Mouse (Mus musculus) midbrain, embryonic 13.5 days (tissue): Measurements from ENCODE around the gene Dlgap4. TPM values are rescaled to one million over a fixed set of nuclear protein-coding genes. Genes with fewer than 3 reads are reported as not detected.

Source experiments
- ATAC-seq: fragments of 200-750 bp; cut with Nextera tagmentation; 2 replicates; pipeline ENCODE4 v1.8.0; 2017; ENCODE audit warnings: mild to moderate bottlenecking, moderate TSS enrichment, moderate library complexity
- H3K27ac ChIP-seq: fragments of 300-500 bp; sonication (generic); 2 replicates; pipeline ENCODE4 v1.5.1; 2015; ENCODE audit warnings: inconsistent platforms, mild to moderate bottlenecking, moderate library complexity
- H3K27me3 ChIP-seq: fragments of 300-500 bp; sonication (generic); 2 replicates; pipeline ENCODE4 v1.6.1; 2015; ENCODE audit warnings: mild to moderate bottlenecking, inconsistent platforms
- H3K36me3 ChIP-seq: fragments of 300-500 bp; sonication (generic); 2 replicates; pipeline ENCODE4 v1.6.1; 2015; ENCODE audit warnings: mild to moderate bottlenecking, inconsistent platforms
- H3K4me1 ChIP-seq: fragments of 300-500 bp; sonication (generic); replicated peaks from 2 replicates; pipeline ENCODE4 v1.6.1; 2015; ENCODE audit warnings: inconsistent platforms
- H3K4me2 ChIP-seq: fragments of 300-500 bp; sonication (generic); replicated peaks from 2 replicates; pipeline ENCODE4 v1.6.1; 2015; ENCODE audit warnings: moderate library complexity, mild to moderate bottlenecking, inconsistent platforms
- H3K4me3 ChIP-seq: fragments of 300-500 bp; sonication (generic); replicated peaks from 2 replicates; pipeline ENCODE4 v1.5.1; 2015; ENCODE audit warnings: mild to moderate bottlenecking, inconsistent platforms
- H3K9ac ChIP-seq: fragments of 300-500 bp; sonication (generic); replicated peaks from 2 replicates; pipeline ENCODE4 v1.6.1; 2015; ENCODE audit warnings: mild to moderate bottlenecking, inconsistent platforms
- H3K9me3 ChIP-seq: fragments of 300-500 bp; sonication (generic); 2 replicates; pipeline ENCODE4 v1.6.1; 2016; ENCODE audit warnings: mild to moderate bottlenecking, inconsistent platforms
- WGBS: fragments of 180-500 bp; shearing (Covaris S2); methylation state at CpG from one replicate; pipeline ENCODE4 v1.1.7; 2015; 5-methylcytosine and 5-hydroxymethylcytosine counted together
- polyA plus RNA-seq: library from polyadenylated mRNA; unstranded; fragments of >200 nt; fragmentation: Nextera tagmentation; extraction: Ambion mirVana; gene quantifications from 2 replicates; pipeline ENCODE4 v1.2.1, GENCODE M21; 2015

Dlgap4 gene
- polyA plus RNA-seq, 1 experiment from 2014 or later: 242 TPM

DNA sequence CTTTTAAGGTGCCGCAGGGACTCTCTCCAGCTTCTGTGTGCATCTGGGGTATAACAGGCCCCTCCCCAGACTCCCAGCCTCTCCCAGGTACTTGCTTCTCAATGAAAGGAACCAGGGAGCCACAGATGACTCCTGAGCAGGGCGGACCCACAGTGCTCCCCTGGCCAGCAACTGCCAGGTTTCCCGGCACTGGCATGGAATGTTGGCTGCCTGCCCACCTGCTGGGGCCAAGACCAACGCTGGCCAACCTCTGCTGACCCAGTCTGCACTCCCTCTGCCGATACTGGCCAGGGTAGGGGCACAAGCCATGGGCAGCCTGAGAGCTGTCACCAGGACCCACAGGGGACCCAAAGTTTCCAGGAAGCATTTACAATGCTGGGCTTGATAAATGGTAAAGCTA lies 7.9 kb downstream of the Dlgap4 start:
- 60% methylated on average over 5 of the region's 5 CpGs for WGBS

DNA sequence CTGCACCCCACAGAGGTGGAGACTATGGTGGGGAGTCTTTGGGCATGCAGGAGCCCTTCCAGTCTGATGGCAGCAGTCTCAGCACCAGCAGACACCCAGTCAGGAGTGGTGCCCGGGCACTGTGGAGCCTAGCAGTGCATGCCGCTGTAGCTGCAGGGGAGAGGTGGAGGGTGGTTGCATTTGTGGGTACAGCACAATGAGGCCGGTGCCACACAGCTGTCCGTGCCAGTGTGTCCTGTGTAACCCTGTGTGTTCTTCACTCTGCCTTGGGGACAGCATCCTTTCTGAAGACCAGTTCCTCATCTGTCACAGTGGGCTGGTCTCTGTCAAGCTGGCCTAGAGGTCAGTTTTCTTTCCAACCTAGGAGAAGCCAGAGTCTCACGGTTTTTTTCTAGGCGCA lies 8.7 kb downstream of the Dlgap4 start:
- Histone ChIP-seq H3K36me3 (no peaks in the 10 kb centered on the region), H3K4me2 (no peak overlapping the region), H3K27ac (no peak overlapping the region), H3K9me3 (no peaks in the 10 kb centered on the region), H3K27me3 (peaks cover 5% of the 10 kb centered on the region; the same call in 1 of the 2 replicates), H3K4me3 (no peak overlapping the region), H3K4me1 (peaks cover 4% of the 10 kb centered on the region; the same call in 1 of the 2 replicates), H3K9ac (no peak overlapping the region)
- 91% methylated on average over 6 of the region's 6 CpGs for WGBS
- ATAC-seq: no peak

More for the DNA sequence above, 7.9 kb downstream of the Dlgap4 start:
- Histone ChIP-seq H3K9me3 (no peaks in the 10 kb centered on the region), H3K4me2 (no peak overlapping the region), H3K4me3 (no peak overlapping the region), H3K36me3 (no peaks in the 10 kb centered on the region), H3K27ac (no peak overlapping the region), H3K4me1 (peaks cover 8% of the 10 kb centered on the region; the same call in 1 of the 2 replicates), H3K9ac (no peak overlapping the region), H3K27me3 (peaks cover 12% of the 10 kb centered on the region)
- no peak for ATAC-seq

DNA sequence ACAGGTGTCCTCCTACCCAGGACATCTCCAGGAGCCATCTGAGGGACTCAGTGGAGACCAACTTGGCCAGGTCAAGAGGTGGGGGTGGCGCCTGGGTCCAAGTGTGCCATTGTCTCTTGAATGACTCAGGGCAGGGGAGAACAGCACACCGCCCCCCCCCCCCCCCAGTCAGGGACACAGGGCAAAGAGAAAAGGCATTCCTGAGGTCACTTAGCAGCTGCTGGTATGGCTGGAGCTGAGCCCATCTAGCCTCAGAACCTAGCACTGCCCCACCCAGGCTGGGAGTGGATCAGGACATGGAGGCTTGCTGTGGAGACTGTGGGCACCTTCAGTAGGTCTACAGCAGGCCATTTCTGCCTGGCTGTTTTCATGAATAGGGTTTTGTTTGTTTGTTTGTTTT lies 9.7 kb downstream of the Dlgap4 start:
- Histone ChIP-seq H3K9ac (no peak overlapping the region), H3K36me3 (no peaks in the 10 kb centered on the region), H3K9me3 (no peaks in the 10 kb centered on the region), H3K27ac (no peak overlapping the region), H3K4me2 (no peak overlapping the region), H3K4me3 (no peak overlapping the region), H3K4me1 (no peaks in the 10 kb centered on the region), H3K27me3 (no peaks in the 10 kb centered on the region)
- no peak for ATAC-seq
- WGBS: 85% methylated on average over 2 of the region's 2 CpGs

DNA sequence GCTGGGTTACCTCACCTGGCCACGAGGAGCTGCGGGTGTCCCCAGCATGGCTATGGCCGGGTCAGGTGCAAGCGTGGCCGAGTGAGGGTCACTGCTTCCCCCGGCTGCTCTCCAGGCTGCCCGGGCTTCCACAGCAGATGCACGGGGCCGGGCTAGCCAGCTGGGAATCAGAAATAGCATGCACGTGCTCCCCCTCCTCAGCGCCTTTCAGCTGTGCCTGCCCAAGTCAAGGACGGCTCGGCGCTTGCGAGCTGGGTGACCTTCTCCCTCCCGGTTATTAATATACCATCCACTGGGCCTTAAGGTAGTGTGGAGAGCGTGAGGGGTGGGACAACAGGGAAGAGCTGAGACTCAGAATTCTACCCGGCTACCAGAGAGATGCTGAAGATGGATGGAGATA lies 11.8 kb downstream of the Dlgap4 start:
- Histone ChIP-seq H3K9me3 (0 out of 2 replicates have a peak, but pooled peaks cover 6% of the 10 kb centered on the region), H3K4me3 (no peak overlapping the region), H3K4me1 (no peaks in the 10 kb centered on the region), H3K27me3 (no peaks in the 10 kb centered on the region), H3K9ac (no peak overlapping the region), H3K27ac (no peak overlapping the region), H3K4me2 (no peak overlapping the region), H3K36me3 (no peaks in the 10 kb centered on the region)
- no peak for ATAC-seq
- WGBS: 84% methylated on average over 18 of the region's 18 CpGs

DNA sequence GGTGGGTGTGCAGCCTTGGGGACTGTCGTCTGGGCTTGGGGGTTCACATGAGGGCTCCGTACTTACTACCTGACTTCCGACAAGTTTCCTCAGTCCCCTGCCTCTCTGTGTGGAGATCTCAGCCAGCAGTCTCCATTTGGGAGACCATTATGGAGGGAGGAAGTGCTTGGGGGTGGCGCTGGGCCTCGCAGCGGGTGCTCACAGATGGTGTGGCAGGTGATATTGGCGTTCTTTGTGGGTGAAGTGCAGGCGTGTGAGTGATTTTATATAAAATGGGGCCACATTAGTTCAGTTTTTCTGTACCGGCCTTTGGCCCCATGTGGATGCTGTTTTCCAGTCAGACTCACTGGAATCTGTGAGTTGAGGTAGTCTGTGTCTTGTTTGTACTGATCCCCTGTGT lies 12.6 kb downstream of the Dlgap4 start:
- no peak for ATAC-seq
- no peak overlapping the region for H3K4me3 ChIP-seq
- no peak overlapping the region for H3K27ac ChIP-seq
- H3K36me3 ChIP-seq: no peaks in the 10 kb centered on the region
- no peaks in the 10 kb centered on the region for H3K27me3 ChIP-seq
- 84% methylated on average over 9 of the region's 9 CpGs for WGBS
- no peaks in the 10 kb centered on the region for H3K4me1 ChIP-seq
- H3K9ac ChIP-seq: no peak overlapping the region
- 0 out of 2 replicates have a peak, but pooled peaks cover 6% of the 10 kb centered on the region for H3K9me3 ChIP-seq
- no peak overlapping the region for H3K4me2 ChIP-seq

DNA sequence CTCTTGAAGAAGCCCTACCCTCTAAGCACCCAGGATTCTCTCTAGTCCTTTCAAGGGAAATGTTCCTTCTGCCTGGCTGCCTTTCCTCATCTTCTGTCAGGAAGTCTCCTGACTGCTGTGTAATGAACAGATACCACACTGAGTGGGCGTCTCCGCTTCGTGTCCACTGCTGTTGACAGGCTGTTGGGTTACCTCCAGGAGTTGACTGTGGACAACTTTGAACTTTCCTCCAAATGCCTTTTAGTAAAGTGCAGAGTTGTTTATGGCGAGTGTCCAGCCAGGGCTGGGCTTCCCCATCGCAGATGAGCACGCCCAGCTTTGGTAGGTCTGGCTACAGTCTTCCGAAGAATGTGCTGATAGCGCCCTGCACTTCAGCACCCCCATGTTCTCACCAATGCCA lies 13.0 kb downstream of the Dlgap4 start:
- Histone ChIP-seq H3K9ac (no peak overlapping the region), H3K4me3 (no peak overlapping the region), H3K27me3 (no peaks in the 10 kb centered on the region), H3K4me1 (no peaks in the 10 kb centered on the region), H3K9me3 (0 out of 2 replicates have a peak, but pooled peaks cover 6% of the 10 kb centered on the region), H3K36me3 (no peaks in the 10 kb centered on the region), H3K27ac (no peak overlapping the region), H3K4me2 (no peak overlapping the region)
- no peak for ATAC-seq
- 93% methylated on average over 8 of the region's 8 CpGs for WGBS

- Histone ChIP-seq H3K4me2 (no peak overlapping the region), H3K36me3 (no peaks in the 10 kb centered on the region), H3K9ac (no peak overlapping the region), H3K4me3 (no peak overlapping the region), H3K27me3 (no peaks in the 10 kb centered on the region), H3K9me3 (0 out of 2 replicates have a peak, but pooled peaks cover 6% of the 10 kb centered on the region), H3K27ac (no peak overlapping the region), H3K4me1 (no peaks in the 10 kb centered on the region)
- ATAC-seq: no peak
- WGBS: 83% methylated on average over 17 of the region's 17 CpGs
These were observed 14.4 kb downstream of the Dlgap4 start for GRCm38 (mm10) chr2:156627917-156628316.

DNA sequence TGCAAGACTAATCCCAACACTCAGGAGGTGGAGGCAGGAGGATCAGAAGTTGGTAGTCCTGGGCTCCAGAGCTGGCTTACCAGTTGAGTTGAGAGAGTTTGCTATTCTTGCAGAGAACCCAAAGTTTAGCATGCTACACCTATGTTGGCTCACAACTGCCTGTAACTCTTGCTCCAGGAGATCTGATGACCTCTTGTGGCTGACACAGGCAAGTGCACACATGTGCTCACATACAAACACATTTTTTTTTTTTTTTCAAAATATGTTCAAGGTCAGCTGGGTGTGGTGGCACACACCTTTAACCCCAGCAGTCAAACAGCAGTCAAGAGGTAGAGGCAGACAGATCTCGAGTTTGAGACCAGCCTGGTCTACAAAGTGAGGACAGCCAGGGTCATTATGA lies 16.8 kb downstream of the Dlgap4 start:
- no peaks in the 10 kb centered on the region for H3K27me3 ChIP-seq
- ATAC-seq: no peak
- H3K4me2 ChIP-seq: no peak overlapping the region
- no peak overlapping the region for H3K9ac ChIP-seq
- WGBS: 77% methylated on average over 1 of the region's 1 CpGs
- H3K9me3 ChIP-seq: 0 out of 2 replicates have a peak, but pooled peaks cover 6% of the 10 kb centered on the region
- H3K36me3 ChIP-seq: no peaks in the 10 kb centered on the region
- H3K4me1 ChIP-seq: no peaks in the 10 kb centered on the region
- H3K27ac ChIP-seq: no peak overlapping the region
- no peak overlapping the region for H3K4me3 ChIP-seq

DNA sequence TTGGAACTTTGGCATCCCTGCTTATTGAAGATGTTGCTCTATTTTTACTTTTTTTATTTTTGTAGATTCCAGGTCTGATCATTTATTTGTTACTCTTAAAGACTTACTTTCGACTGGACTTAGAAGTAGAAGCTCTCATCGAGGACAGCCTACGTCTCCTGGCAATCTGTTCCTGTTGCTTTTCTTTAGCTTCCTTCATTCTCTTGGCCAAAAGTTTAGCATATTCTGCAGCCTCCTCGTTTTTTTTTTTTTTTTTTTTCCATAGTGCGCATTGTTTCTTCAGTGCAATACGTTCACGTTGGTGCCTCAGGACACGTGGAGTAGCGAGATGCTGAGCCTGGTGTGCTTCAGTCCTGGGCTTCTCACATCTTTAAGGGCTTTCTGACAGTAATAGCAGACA lies 19.2 kb downstream of the Dlgap4 start:
- ATAC-seq: no peak
- no peaks in the 10 kb centered on the region for H3K27me3 ChIP-seq
- H3K4me2 ChIP-seq: no peak overlapping the region
- H3K27ac ChIP-seq: no peak overlapping the region
- H3K4me1 ChIP-seq: no peaks in the 10 kb centered on the region
- H3K9ac ChIP-seq: no peak overlapping the region
- H3K36me3 ChIP-seq: no peaks in the 10 kb centered on the region
- H3K9me3 ChIP-seq: 0 out of 2 replicates have a peak, but pooled peaks cover 6% of the 10 kb centered on the region
- 89% methylated on average over 9 of the region's 9 CpGs for WGBS
- H3K4me3 ChIP-seq: no peak overlapping the region

- H3K9me3 ChIP-seq: 0 out of 2 replicates have a peak, but pooled peaks cover under 1% of the 10 kb centered on the region
- no peaks in the 10 kb centered on the region for H3K27me3 ChIP-seq
- no peak for ATAC-seq
- no peak overlapping the region for H3K4me3 ChIP-seq
- H3K9ac ChIP-seq: no peak overlapping the region
- WGBS: 84% methylated on average over 9 of the region's 9 CpGs
- H3K27ac ChIP-seq: no peak overlapping the region
- H3K4me2 ChIP-seq: no peak overlapping the region
- H3K4me1 ChIP-seq: no peaks in the 10 kb centered on the region
- no peaks in the 10 kb centered on the region for H3K36me3 ChIP-seq
These were observed 21.6 kb downstream of the Dlgap4 start for GRCm38 (mm10) chr2:156635091-156635490.

- Histone ChIP-seq H3K27me3 (no peaks in the 10 kb centered on the region), H3K4me2 (no peak overlapping the region), H3K9ac (no peak overlapping the region), H3K36me3 (no peaks in the 10 kb centered on the region), H3K4me3 (no peak overlapping the region), H3K27ac (no peak overlapping the region), H3K9me3 (no peaks in the 10 kb centered on the region), H3K4me1 (peaks cover 10% of the 10 kb centered on the region)
- WGBS: 33% methylated on average over 2 of the region's 2 CpGs
- ATAC-seq: no peak
These were observed 27.6 kb downstream of the Dlgap4 start for GRCm38 (mm10) chr2:156641141-156641540.

DNA sequence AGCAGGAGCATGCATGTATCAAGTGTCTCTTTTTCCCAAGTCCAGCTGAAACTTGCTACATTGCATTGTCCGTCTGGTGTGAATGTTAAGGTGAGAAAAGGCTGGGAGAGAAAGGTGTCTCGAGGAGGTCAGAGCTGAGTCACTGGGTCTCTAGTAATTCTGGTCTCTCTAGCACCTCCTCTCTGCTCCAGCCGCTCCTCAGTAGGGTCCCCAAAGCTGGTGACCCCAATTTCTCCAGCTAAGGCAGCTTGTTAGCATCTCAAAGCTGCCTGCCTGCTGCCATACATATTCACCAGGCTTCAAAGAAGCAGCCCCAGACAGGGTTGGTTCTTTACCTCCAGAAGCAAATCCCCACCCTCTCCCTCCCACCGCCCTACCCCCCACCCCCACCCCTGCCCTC lies 29.4 kb downstream of the Dlgap4 start:
- no peak overlapping the region for H3K27ac ChIP-seq
- no peak overlapping the region for H3K4me2 ChIP-seq
- H3K4me3 ChIP-seq: no peak overlapping the region
- no peak for ATAC-seq
- H3K27me3 ChIP-seq: no peaks in the 10 kb centered on the region
- no peak overlapping the region for H3K9ac ChIP-seq
- WGBS: 28% methylated on average over 4 of the region's 4 CpGs
- H3K36me3 ChIP-seq: no peaks in the 10 kb centered on the region
- H3K4me1 ChIP-seq: peaks cover 13% of the 10 kb centered on the region
- no peaks in the 10 kb centered on the region for H3K9me3 ChIP-seq

DNA sequence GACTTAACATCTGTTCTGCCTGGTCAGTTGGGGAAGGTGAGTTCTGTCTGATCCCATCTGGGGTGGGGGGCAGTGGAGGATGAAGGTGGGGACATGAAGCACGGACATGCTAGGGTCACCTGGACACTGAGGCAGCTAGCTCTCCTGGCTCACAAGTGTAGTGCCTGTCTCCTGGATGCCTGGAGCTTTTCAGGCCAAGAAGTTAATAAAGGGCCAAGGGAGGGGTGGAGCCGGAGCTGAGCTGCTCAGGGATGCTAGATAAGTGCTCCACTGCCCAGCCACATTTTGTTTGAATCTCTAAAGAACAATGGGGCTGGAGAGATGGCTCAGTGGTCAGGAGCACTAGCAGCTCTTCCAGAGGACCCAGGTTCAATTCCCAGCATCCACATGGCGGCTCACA lies 29.9 kb downstream of the Dlgap4 start:
- no peaks in the 10 kb centered on the region for H3K36me3 ChIP-seq
- H3K27me3 ChIP-seq: no peaks in the 10 kb centered on the region
- H3K9me3 ChIP-seq: no peaks in the 10 kb centered on the region
- WGBS: 36% methylated on average over 3 of the region's 3 CpGs
- H3K27ac ChIP-seq: no peak overlapping the region
- H3K4me1 ChIP-seq: peaks cover 13% of the 10 kb centered on the region
- H3K9ac ChIP-seq: no peak overlapping the region
- no peak for ATAC-seq
- H3K4me2 ChIP-seq: no peak overlapping the region
- H3K4me3 ChIP-seq: no peak overlapping the region
